In the genomic region with DNA sequence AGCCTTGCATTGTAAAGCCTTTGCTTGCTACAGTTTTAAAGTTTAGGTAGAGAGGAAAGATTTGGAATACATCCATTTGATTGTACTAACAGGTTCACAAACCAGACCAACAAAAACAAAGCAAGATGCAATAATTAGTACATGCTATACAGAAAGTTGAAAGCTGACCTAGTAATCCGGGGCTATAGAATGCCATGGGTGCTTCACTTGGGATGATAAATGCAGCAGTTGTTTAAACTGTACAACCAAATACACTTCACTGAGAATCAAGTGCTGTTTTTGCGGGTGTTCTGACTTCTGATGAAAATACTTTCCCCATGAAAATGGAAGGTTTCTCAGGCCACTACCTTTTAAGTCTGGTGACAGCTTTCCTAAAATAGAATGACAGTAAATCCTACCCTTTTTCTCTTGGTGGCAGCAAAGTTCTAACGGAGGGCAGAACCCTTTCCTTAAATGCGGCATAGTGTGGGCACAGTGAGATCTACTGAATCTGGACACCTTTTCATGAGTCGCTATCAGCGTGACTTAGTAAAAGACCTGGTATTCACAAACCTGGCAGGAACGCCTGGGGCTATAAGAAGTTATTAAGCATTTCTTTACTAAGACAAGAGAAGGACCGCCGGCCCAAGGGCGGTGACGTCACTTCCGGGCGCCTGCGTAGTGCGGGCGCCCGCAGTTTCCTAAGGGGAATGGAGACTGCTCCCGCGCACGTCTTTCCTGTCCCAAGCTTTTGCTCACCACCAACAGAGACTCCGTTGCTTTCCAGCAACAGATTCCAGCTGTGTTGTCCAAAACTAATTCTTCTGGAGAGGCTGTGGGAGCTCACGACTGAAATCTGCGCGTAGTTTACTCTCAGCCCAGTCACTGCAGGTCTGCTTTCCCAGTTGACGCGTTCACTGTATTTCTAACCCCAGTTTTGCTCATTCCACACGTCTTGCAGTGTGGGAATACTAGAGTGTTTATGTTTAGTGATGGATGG, we compare ENCODE assay signal across 8 mouse cellular contexts. TPM values are rescaled to one million over a fixed set of nuclear protein-coding genes. Genes with fewer than 3 reads are reported as not detected.
DNase-seq lines count a peak whose midpoint lies in the region; ATAC-seq and TF ChIP-seq lines count a peak whose summit lies in the region.

A gene (plus strand): TSS at position 636 of the 979 bp plus-strand sequence.

- H3K36me3 ChIP-seq in kidney, embryonic 14.5 days (ENCODE audit: control insufficient read depth, insufficient read depth, low read length), result peaks cover 15% of the 10 kb centered on the region
- peaks cover 9% of the 10 kb centered on the region; the same call in 1 of the 2 replicates for H3K36me3 ChIP-seq in limb, embryonic 15.5 days

- peak; percentile 92 for DNase-seq in A20 (ENCODE audit: low read depth, low spot score)
- peak; percentile 78 to 87 for DNase-seq in heart, adult 9 months (ENCODE audit: low spot score in 2 of 2)
- DNase-seq in monocyte, adult 2 months (ENCODE audit: low read depth in 1 of 2, low spot score in 2 of 2), result peak; percentile 14 to 59
- peak; percentile 75 to 80 for DNase-seq in spleen, postnatal 36 days (ENCODE audit: low spot score in 2 of 2)

- peak within 1 kb of the TSS; percentile 82 for H3K4me3 ChIP-seq in bone marrow macrophage, adult 2 months (ENCODE audit: insufficient read depth, low read length)
- H3K4me3 ChIP-seq in embryonic fibroblast, embryonic 13.5 days (ENCODE audit: insufficient read depth, low read length), result peak within 1 kb of the TSS; percentile 91
- peak within 1 kb of the TSS; percentile 67 for H3K4me3 ChIP-seq in kidney, embryonic 14.5 days (ENCODE audit: low read length)
- H3K4me3 ChIP-seq in limb, embryonic 15.5 days, result peak within 1 kb of the TSS; percentile 61

- no peaks in the 10 kb centered on the region for H3K4me1 ChIP-seq in bone marrow macrophage, adult 2 months (ENCODE audit: control insufficient read depth, insufficient read depth, low read length)
- no peaks in the 10 kb centered on the region for H3K4me1 ChIP-seq in embryonic fibroblast, embryonic 13.5 days (ENCODE audit: control insufficient read depth, insufficient read depth, low read length)
- no peaks in the 10 kb centered on the region for H3K4me1 ChIP-seq in kidney, embryonic 14.5 days (ENCODE audit: control insufficient read depth, insufficient read depth, low read length)
- no peaks in the 10 kb centered on the region for H3K4me1 ChIP-seq in limb, embryonic 15.5 days

- no peaks in the 10 kb centered on the region for H3K9me3 ChIP-seq in kidney, embryonic 14.5 days (ENCODE audit: control insufficient read depth, low read length)
- no peaks in the 10 kb centered on the region for H3K9me3 ChIP-seq in limb, embryonic 15.5 days

- ATAC-seq in kidney, embryonic 14.5 days (ENCODE audit: low FRiP score, low TSS enrichment), result peak; percentile 98
- ATAC-seq in limb, embryonic 15.5 days (ENCODE audit: insufficient number of reproducible peaks, low FRiP score, low TSS enrichment, low read depth), result peak; percentile 79

- H3K9ac ChIP-seq in kidney, embryonic 14.5 days (ENCODE audit: low read depth, low read length), result peak within 1 kb of the TSS; percentile 73
- peak within 1 kb of the TSS; percentile 56 for H3K9ac ChIP-seq in limb, embryonic 15.5 days

- no peaks in the 10 kb centered on the region for H3K27me3 ChIP-seq in kidney, embryonic 14.5 days (ENCODE audit: control insufficient read depth, insufficient read depth, low read length)
- no peaks in the 10 kb centered on the region for H3K27me3 ChIP-seq in limb, embryonic 15.5 days

- TF ChIP-seq POLR2A in bone marrow macrophage, adult 2 months (IDR thresholded peaks at IDR 0.05; ENCODE audit: borderline replicate concordance, low read depth, low read length), result no peak
- peak; percentile 73 for TF ChIP-seq POLR2A in embryonic fibroblast, embryonic 13.5 days (IDR thresholded peaks at IDR 0.05; ENCODE audit: low read depth, low read length)

- peak within 1 kb of the TSS; percentile 69 for H3K4me2 ChIP-seq in kidney, embryonic 14.5 days (replicated peaks; ENCODE audit: low read depth, low read length)
- peak within 1 kb of the TSS; percentile 50 for H3K4me2 ChIP-seq in limb, embryonic 15.5 days

- 2% methylated on average over 27 of the region's 27 CpGs for WGBS in kidney, embryonic 14.5 days
- 2% methylated on average over 27 of the region's 27 CpGs for WGBS in limb, embryonic 15.5 days

- peak within 1 kb of the TSS; percentile 39 for H3K27ac ChIP-seq in bone marrow macrophage, adult 2 months (ENCODE audit: insufficient read depth, low read depth, low read length)
- H3K27ac ChIP-seq in embryonic fibroblast, embryonic 13.5 days (ENCODE audit: insufficient read depth, low read length), result peak within 1 kb of the TSS; percentile 91
- H3K27ac ChIP-seq in kidney, embryonic 14.5 days (ENCODE audit: low read depth, low read length), result peak within 1 kb of the TSS; percentile 89
- H3K27ac ChIP-seq in limb, embryonic 15.5 days, result peak within 1 kb of the TSS; percentile 91

- no peak for TF ChIP-seq CTCF in bone marrow macrophage, adult 2 months (IDR thresholded peaks at IDR 0.05; ENCODE audit: low read depth, low read length)
- TF ChIP-seq CTCF in embryonic fibroblast, embryonic 13.5 days (IDR thresholded peaks at IDR 0.05; ENCODE audit: borderline replicate concordance, insufficient read depth, low read length), result no peak

RNA-seq across cellular contexts. Expression of the gene that starts here (rescaled TPM):
- 6.9 and 9.4 TPM in 2 replicates for polyA plus RNA-seq in bone marrow macrophage, adult 2 months (2012; ENCODE audit: insufficient read depth, insufficient read length, missing spikeins)
- polyA plus RNA-seq in embryonic fibroblast, embryonic 13.5 days (2011; ENCODE audit: insufficient read length, low read depth, missing spikeins), result 8.0 and 11.2 TPM in 2 replicates
- polyA plus RNA-seq in kidney, embryonic 14.5 days (2014; fragmentation: Nextera tagmentation; extraction: Ambion mirVana), result 24.3 and 25.2 TPM in 2 replicates
- 15.3 and 17.8 TPM in 2 replicates for polyA plus RNA-seq in limb, embryonic 15.5 days (2015; fragmentation: Nextera tagmentation; extraction: Ambion mirVana)

Comparison
In these comparisons a context has a peak if more than half of its experiments do, and no peak if none do; other contexts are left out.
1. Peak in every context shown above with its lines: DNase-seq, ATAC-seq, H3K4me3 ChIP-seq and H3K27ac ChIP-seq.
2. DNase-seq: peak in every context shown above with its lines; median percentile 92 in A20; 82 in heart, adult 9 months; 78 in spleen, postnatal 36 days; 36 in monocyte, adult 2 months.
3. H3K27ac ChIP-seq: peak in every context shown above with its lines; median percentile 91 in embryonic fibroblast, embryonic 13.5 days; 91 in limb, embryonic 15.5 days; 89 in kidney, embryonic 14.5 days; 39 in bone marrow macrophage, adult 2 months.